Mouse (Mus musculus) E14TG2a.4 (cell line): Measurements from ENCODE around the gene Catsper3.

Source experiments
- CTCF ChIP-seq: conservative IDR thresholded peaks from 2 replicates; pipeline ENCODE4 v1.5.1; 2014; ENCODE audit warnings: low read length
- NANOG ChIP-seq: IDR thresholded peaks from 2 replicates; pipeline ENCODE4 v1.6.1; 2014; ENCODE audit warnings: borderline replicate concordance, low read length, mixed read lengths
- POU5F1 ChIP-seq: IDR thresholded peaks from 2 replicates; pipeline ENCODE4 v1.6.1; 2014; ENCODE audit warnings: low read length, borderline replicate concordance

DNA sequence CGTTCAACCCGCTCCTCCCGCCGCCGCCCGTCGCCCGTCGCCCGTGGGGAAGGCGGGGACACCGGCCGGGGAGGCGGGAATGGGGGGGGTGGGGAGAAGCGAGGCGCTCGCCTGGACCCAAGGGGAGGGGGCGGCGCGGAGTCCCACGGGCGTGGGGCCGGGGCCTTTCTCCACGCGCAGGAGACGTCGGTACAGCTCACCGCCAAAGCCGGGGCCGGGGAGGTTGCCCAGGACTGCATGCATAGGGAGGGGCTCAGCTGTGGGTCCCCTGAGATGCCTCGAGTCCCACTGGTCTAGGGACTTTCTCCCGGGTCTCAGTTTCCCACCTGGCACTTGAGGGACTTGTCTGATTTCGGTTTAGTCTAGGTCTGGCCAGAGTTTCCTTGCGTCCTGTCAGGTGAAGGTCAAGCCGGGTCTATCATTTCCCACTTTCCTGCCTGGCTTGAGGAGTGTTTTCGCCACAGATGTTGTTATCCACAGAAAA lies 51.8 kb downstream of the Catsper3 start, which contains the start of gene Pitx1:
- no peak for TF ChIP-seq CTCF
- TF ChIP-seq POU5F1 = no peak
- no peak for TF ChIP-seq NANOG
